Mouse (Mus musculus): ENCODE results near the gene Uts2r.

DNA sequence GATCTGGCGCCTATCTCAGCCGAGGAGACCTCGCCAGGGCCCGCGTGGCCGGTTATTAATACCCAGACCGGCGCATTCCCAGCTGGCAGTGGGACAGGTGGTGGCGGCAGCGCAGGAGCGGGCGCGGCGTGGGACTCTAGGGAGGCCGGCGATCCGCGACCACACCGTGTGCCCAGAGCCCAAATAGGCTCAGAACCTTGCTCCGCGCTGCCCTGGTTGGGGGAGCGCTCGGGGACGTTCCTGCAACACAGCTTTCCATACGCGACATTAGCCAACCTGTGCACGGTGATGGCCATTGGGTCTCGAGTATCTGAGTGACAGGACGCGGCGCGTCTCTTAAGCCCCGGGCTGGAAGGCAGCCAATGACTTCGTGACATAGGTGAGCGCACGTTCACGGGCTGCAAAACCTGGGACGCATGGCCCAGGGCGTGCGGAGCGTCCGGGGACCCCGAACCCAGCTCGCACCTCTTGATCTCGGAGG is 3.6 kb upstream of the Uts2r start:
- no peak for TF ChIP-seq CTCF (conservative IDR thresholded peaks at IDR 0.05; ENCODE audit: insufficient read depth, insufficient read length, low read depth, low read length)
- no peak for TF ChIP-seq POLR2A (IDR thresholded peaks at IDR 0.05; ENCODE audit: low read depth, low read length)
